Mouse (Mus musculus) kidney, adult 2 months (tissue): ENCODE data around the gene Wdr49.

ENCODE experiments used
- CTCF ChIP-seq: fragments of 200-500 bp; conservative IDR thresholded peaks from 2 replicates; pipeline ENCODE4 v1.5.1; 2011; ENCODE audit warnings: low read depth, mild to moderate bottlenecking, control low read depth, low read length, moderate library complexity, mixed read lengths; ENCODE audit not compliant: insufficient read depth, insufficient read length
- POLR2A ChIP-seq: fragments of 200-500 bp; IDR thresholded peaks from one replicate; pipeline ENCODE4 v1.6.1; 2011; ENCODE audit warnings: low read depth, low read length, control low read depth

DNA sequence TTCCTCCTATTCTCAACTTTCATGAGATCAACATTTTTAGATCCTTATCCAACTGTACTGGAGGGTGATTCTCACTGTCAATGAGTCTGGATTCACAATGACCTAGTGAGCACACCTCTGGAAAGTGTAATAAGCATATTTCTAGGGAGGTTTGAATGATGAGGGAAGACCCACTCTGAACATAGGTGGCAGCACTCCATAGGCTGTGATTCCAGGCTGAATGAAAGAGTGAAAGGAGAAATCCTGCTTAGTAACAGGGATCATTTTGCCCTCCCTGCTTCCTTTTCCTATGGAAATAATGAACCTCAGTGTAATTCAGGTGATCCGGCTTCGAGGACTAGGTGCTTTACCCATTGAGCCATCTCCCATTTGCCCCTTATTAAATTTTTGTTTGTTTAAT, 180.9 kb downstream of the Wdr49 start:
- TF ChIP-seq POLR2A (no peak), CTCF (no peak)
